Mouse (Mus musculus): ENCODE results near the gene Atp8b3. TPM values are rescaled to one million over a fixed set of nuclear protein-coding genes. Genes with fewer than 3 reads are reported as not detected.

Gene Atp8b3
- polyA plus RNA-seq, 1 experiment from 2014 or later = 0.05 TPM

GRCm38 (mm10) chr10:80576351-80577194 lies 37.6 kb upstream of the Atp8b3 start:
- Histone ChIP-seq H3K9ac (peak overlapping the region; percentile 75), H3K4me1 (peaks cover 57% of the 10 kb centered on the region), H3K36me3 (no peaks in the 10 kb centered on the region), H3K27me3 (no peaks in the 10 kb centered on the region), H3K9me3 (no peaks in the 10 kb centered on the region), H3K4me2 (peak overlapping the region; percentile 97), H3K4me3 (peak overlapping the region; percentile 88), H3K27ac (peak overlapping the region; percentile 93)
- ATAC-seq (ENCODE audit: borderline replicate concordance, extremely low read depth, low FRiP score, low TSS enrichment) = peak; percentile 2
- WGBS = under 1% methylated on average over 84 of the region's 96 CpGs

- Histone ChIP-seq H3K36me3 (no peaks in the 10 kb centered on the region), H3K9ac (peak overlapping the region; percentile 75), H3K4me2 (peak overlapping the region; percentile 97), H3K9me3 (no peaks in the 10 kb centered on the region), H3K4me1 (peaks cover 63% of the 10 kb centered on the region), H3K27me3 (no peaks in the 10 kb centered on the region), H3K27ac (peak overlapping the region; percentile 93; the same call in 1 of the 2 replicates), H3K4me3 (peak overlapping the region; percentile 88)
- WGBS = 8% methylated on average over 17 of the region's 17 CpGs
- ATAC-seq (ENCODE audit: borderline replicate concordance, extremely low read depth, low FRiP score, low TSS enrichment) = no peak
Observed at GRCm38 (mm10) chr10:80575925-80576324, 37.0 kb upstream of the Atp8b3 start.

GRCm38 (mm10) chr10:80574896-80575295 lies 36.0 kb upstream of the Atp8b3 start:
- Histone ChIP-seq H3K9ac (peak overlapping the region; percentile 75; the same call in 1 of the 2 replicates), H3K4me1 (peaks cover 71% of the 10 kb centered on the region), H3K27me3 (no peaks in the 10 kb centered on the region), H3K4me3 (no peak overlapping the region), H3K36me3 (no peaks in the 10 kb centered on the region), H3K27ac (no peak overlapping the region), H3K9me3 (no peaks in the 10 kb centered on the region), H3K4me2 (peak overlapping the region; percentile 97)
- ATAC-seq (ENCODE audit: borderline replicate concordance, extremely low read depth, low FRiP score, low TSS enrichment) = no peak
- WGBS = 73% methylated on average over 3 of the region's 3 CpGs

- Histone ChIP-seq H3K9me3 (no peaks in the 10 kb centered on the region), H3K4me1 (peaks cover 73% of the 10 kb centered on the region), H3K4me2 (no peak overlapping the region), H3K27me3 (no peaks in the 10 kb centered on the region), H3K9ac (no peak overlapping the region), H3K4me3 (no peak overlapping the region), H3K36me3 (no peaks in the 10 kb centered on the region), H3K27ac (no peak overlapping the region)
- no peak for ATAC-seq (ENCODE audit: borderline replicate concordance, extremely low read depth, low FRiP score, low TSS enrichment)
- WGBS = 48% methylated on average over 9 of the region's 9 CpGs
Observed at GRCm38 (mm10) chr10:80573944-80574343, 35.0 kb upstream of the Atp8b3 start.

- ATAC-seq (ENCODE audit: borderline replicate concordance, extremely low read depth, low FRiP score, low TSS enrichment) = no peak
- 0 out of 2 replicates have a peak, but pooled peaks cover 8% of the 10 kb centered on the region for H3K36me3 ChIP-seq
- no peak overlapping the region for H3K4me2 ChIP-seq
- no peak overlapping the region for H3K9ac ChIP-seq
- no peaks in the 10 kb centered on the region for H3K9me3 ChIP-seq
- WGBS = 87% methylated on average over 2 of the region's 2 CpGs
- no peak overlapping the region for H3K27ac ChIP-seq
- no peaks in the 10 kb centered on the region for H3K27me3 ChIP-seq
- H3K4me3 ChIP-seq = no peak overlapping the region
- H3K4me1 ChIP-seq = peaks cover 63% of the 10 kb centered on the region
Observed at GRCm38 (mm10) chr10:80572477-80572876, 33.6 kb upstream of the Atp8b3 start.

GRCm38 (mm10) chr10:80570871-80571836 lies 32.2 kb upstream of the Atp8b3 start:
- 25% methylated on average over 30 of the region's 30 CpGs for WGBS
- Histone ChIP-seq H3K27me3 (no peaks in the 10 kb centered on the region), H3K27ac (peak overlapping the region; percentile 41), H3K4me1 (peaks cover 66% of the 10 kb centered on the region), H3K9me3 (no peaks in the 10 kb centered on the region), H3K9ac (peak overlapping the region; percentile 31), H3K4me3 (peak overlapping the region; percentile 10; the same call in 1 of the 2 replicates), H3K36me3 (peaks cover 11% of the 10 kb centered on the region; the same call in 1 of the 2 replicates), H3K4me2 (peak overlapping the region; percentile 44)
- ATAC-seq (ENCODE audit: borderline replicate concordance, extremely low read depth, low FRiP score, low TSS enrichment) = peak; percentile 20; the same call in 1 of the 2 replicates

- Histone ChIP-seq H3K4me1 (peaks cover 59% of the 10 kb centered on the region), H3K9me3 (no peaks in the 10 kb centered on the region)
- 89% methylated on average over 10 of the region's 10 CpGs for WGBS
Observed at GRCm38 (mm10) chr10:80570419-80570818, 31.5 kb upstream of the Atp8b3 start.

GRCm38 (mm10) chr10:80569664-80570066 lies 30.7 kb upstream of the Atp8b3 start:
- H3K27ac ChIP-seq = no peak overlapping the region
- H3K9me3 ChIP-seq = no peaks in the 10 kb centered on the region
- no peak overlapping the region for H3K4me3 ChIP-seq
- 31% methylated on average over 10 of the region's 10 CpGs for WGBS
- peak overlapping the region; percentile 35; the same call in 1 of the 2 replicates for H3K4me2 ChIP-seq
- ATAC-seq (ENCODE audit: borderline replicate concordance, extremely low read depth, low FRiP score, low TSS enrichment) = peak; percentile 34; the same call in 1 of the 2 replicates
- no peak overlapping the region for H3K9ac ChIP-seq
- peaks cover 52% of the 10 kb centered on the region for H3K4me1 ChIP-seq
- no peaks in the 10 kb centered on the region for H3K27me3 ChIP-seq
- H3K36me3 ChIP-seq = peaks cover 15% of the 10 kb centered on the region; the same call in 1 of the 2 replicates

More at GRCm38 (mm10) chr10:80570419-80570818, 31.5 kb upstream of the Atp8b3 start:
- no peak for ATAC-seq (ENCODE audit: borderline replicate concordance, extremely low read depth, low FRiP score, low TSS enrichment)
- H3K27ac ChIP-seq = 0 out of 2 replicates have a peak overlapping the region, but pooled peaks have one; percentile 41
- no peaks in the 10 kb centered on the region for H3K27me3 ChIP-seq
- H3K36me3 ChIP-seq = peaks cover 15% of the 10 kb centered on the region; the same call in 1 of the 2 replicates
- 0 out of 2 replicates have a peak overlapping the region, but pooled peaks have one; percentile 31 for H3K9ac ChIP-seq
- H3K4me2 ChIP-seq = 0 out of 2 replicates have a peak overlapping the region, but pooled peaks have one; percentile 35
- H3K4me3 ChIP-seq = 0 out of 2 replicates have a peak overlapping the region, but pooled peaks have one; percentile 10

GRCm38 (mm10) chr10:80568876-80569275 lies 30.0 kb upstream of the Atp8b3 start:
- Histone ChIP-seq H3K27ac (no peak overlapping the region), H3K9ac (no peak overlapping the region), H3K36me3 (peaks cover 15% of the 10 kb centered on the region; the same call in 1 of the 2 replicates), H3K9me3 (no peaks in the 10 kb centered on the region), H3K4me1 (peaks cover 45% of the 10 kb centered on the region), H3K4me2 (no peak overlapping the region), H3K4me3 (no peak overlapping the region), H3K27me3 (no peaks in the 10 kb centered on the region)
- 92% methylated on average over 29 of the region's 29 CpGs for WGBS
- ATAC-seq (ENCODE audit: borderline replicate concordance, extremely low read depth, low FRiP score, low TSS enrichment) = no peak

GRCm38 (mm10) chr10:80566375-80567092 lies 27.6 kb upstream of the Atp8b3 start:
- WGBS = 31% methylated on average over 17 of the region's 17 CpGs
- ATAC-seq (ENCODE audit: borderline replicate concordance, extremely low read depth, low FRiP score, low TSS enrichment) = 0 out of 2 replicates have a peak, but pooled peaks have one; percentile 17
- Histone ChIP-seq H3K27ac (no peak overlapping the region), H3K36me3 (peaks cover 15% of the 10 kb centered on the region; the same call in 1 of the 2 replicates), H3K4me1 (peaks cover 32% of the 10 kb centered on the region), H3K4me3 (no peak overlapping the region), H3K4me2 (no peak overlapping the region), H3K27me3 (no peaks in the 10 kb centered on the region), H3K9me3 (no peaks in the 10 kb centered on the region), H3K9ac (no peak overlapping the region)

Data from lung, embryonic 15.5 days (tissue).